Mouse (Mus musculus) R1 (cell line): ENCODE results near the gene Lims1.

Experiments
- DNase-seq: peaks from one replicate; pipeline ENCODE4 v3.0.0-alpha.2; 2018; ENCODE audit warnings: low read depth, low spot score

The Lims1 gene

DNA sequence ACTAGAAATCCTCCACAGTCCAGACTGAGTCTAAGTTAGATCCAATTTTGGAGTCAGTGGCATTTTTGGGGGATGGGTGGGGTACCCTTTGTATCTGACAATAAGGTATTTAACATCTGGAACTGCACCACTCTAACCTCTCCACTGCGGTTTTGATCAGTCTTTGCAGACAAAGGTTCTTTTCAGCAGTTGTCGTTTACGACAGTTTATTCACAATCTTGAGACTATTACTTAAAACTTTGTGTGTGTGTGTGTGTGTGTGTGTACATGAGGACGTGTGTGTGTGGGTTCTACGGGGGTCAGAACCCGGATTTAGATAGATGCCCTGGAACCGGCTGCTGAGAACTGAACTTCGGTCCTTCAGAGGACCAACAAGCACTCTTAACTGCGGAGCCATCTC lies 122.6 kb downstream of the Lims1 start:
- DNase-seq, result peak; percentile 51

GRCm38 (mm10) chr10:58446384-58447279 lies 123.4 kb downstream of the Lims1 start, which contains the start of gene Ranbp2:
Ranbp2 (plus strand) TSS chr10:58446920.
- DNase-seq, result peak; percentile 97

GRCm38 (mm10) chr10:58447280-58447781 lies 124.1 kb downstream of the Lims1 start:
- DNase-seq, result peak; percentile 65

DNA sequence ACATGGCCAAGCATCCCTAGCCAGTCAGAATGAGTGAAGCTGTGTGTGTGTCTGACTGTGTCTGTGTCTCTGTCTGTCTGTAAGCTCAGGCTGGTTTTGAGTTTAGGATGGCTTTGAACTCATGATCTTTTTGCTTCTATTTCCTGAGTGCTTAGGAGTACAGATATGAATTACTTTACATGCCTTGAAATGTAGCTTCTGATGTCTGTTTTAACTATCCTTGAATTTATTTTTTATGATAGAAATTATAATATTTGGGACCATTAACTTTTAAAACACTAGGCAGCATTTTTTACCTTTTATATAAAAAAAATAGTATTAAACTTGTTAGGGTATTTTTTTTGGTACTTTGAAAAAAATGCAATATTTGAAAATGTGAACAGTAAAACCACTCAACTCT lies 128.3 kb downstream of the Lims1 start:
- DNase-seq, result no peak

GRCm38 (mm10) chr10:58452185-58452584 lies 128.9 kb downstream of the Lims1 start:
- DNase-seq, result no peak

DNA sequence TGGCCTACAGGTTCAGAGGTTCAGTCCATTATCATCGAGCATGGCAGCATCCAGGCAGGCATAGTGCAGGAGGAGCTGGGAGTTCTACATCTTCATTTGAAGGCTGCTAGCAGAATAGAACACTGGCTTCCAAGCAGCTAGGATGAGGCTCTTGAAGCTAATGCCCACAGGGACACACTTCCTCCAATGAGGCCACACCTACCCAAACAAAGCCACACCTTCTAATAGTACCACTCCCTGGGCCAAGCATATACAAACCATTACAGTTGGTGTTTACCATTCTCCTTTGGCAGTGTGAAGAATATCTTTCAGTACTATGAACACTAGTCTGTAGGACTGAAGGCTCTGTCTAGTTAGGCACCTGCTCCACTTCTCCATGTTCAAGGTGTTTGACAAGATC lies 136.6 kb downstream of the Lims1 start:
- peak; percentile 8 for DNase-seq
